Mouse (Mus musculus): ENCODE results near the gene Vwa8.

DNA sequence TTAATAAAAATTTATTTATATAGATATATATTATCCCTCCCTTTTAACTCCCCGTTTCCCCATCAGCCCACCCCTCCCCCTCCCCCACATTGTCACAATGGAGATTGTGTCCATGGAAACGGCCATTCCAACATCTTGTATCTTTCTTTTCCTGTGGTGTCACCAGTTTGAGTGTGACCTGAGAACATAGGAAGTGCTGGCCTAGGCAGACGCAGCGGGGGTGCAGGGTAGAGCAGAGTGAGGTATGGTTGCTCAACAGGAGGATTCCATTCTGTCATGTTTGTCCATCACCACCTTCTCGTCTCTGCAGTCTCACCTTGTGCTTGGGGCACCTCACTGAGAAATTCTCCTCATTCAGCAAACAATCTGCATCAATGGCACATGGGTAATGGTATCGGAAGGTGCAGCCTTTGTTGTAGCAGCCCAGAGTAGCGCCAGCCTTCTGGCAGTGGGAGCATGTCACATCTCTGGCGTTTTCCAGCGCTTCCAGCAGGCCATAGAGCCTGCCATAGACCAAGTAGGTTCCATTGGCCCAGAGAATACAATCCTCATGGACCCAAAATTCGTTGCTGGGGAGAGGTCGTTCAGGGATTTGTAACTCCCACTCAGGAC lies 363.6 kb downstream of the Vwa8 start:
- TF ChIP-seq MXI1 (IDR thresholded peaks at IDR 0.05; ENCODE audit: low read depth, low read length) (no peak), CTCF (conservative IDR thresholded peaks at IDR 0.05 in 1 of 2, IDR thresholded peaks at IDR 0.05 in 1 of 2; ENCODE audit: low read depth in 2 of 2, low read length in 2 of 2) (no peak)

Measured in CH12.LX (cell line).